ENCODE assay signal across 25 mouse cellular contexts in genomic region chr19:25057826-25058225, GRCm38 (mm10).
"Had no signal": no experiment of that assay in that cellular context is flagged by ENCODE, and none has a peak within 500 bp of the region (broad histone marks: within the 10 kb centered on the region; RNA-seq: fewer than 3 reads in every experiment).

No protein-coding gene starts in this region.

- H3K9me3 ChIP-seq: limb, embryonic 12.5 days; limb, embryonic 15.5 days; midbrain, embryonic 12.5 days; stomach, embryonic 15.5 days had no signal

- H3K4me2 ChIP-seq: limb, embryonic 12.5 days; limb, embryonic 15.5 days; liver, embryonic 11.5 days; lung, embryonic 14.5 days; midbrain, embryonic 12.5 days; stomach, embryonic 15.5 days had no signal

- ATAC-seq: liver, postnatal 0 days; midbrain, embryonic 16.5 days had no signal

- H3K36me3 ChIP-seq: limb, embryonic 12.5 days; limb, embryonic 15.5 days; midbrain, embryonic 12.5 days; stomach, embryonic 15.5 days had no signal

- H3K27ac ChIP-seq: kidney, postnatal 0 days; layer of hippocampus, adult 2 months; left cerebral cortex, adult 2 months; limb, embryonic 12.5 days; limb, embryonic 15.5 days; liver, embryonic 14.5 days; midbrain, embryonic 12.5 days; stomach, embryonic 15.5 days had no signal

- H3K4me3 ChIP-seq: layer of hippocampus, adult 2 months; left cerebral cortex, adult 2 months; limb, embryonic 12.5 days; limb, embryonic 15.5 days; midbrain, embryonic 12.5 days; myocyte; stomach, embryonic 15.5 days had no signal

- DNase-seq: kidney, adult 2 months; kidney, postnatal 25 days; layer of hippocampus, adult 9-11 months; layer of hippocampus, postnatal 36 days; left cerebral cortex, postnatal 4 days; liver, postnatal 0 days; lung, embryonic 14.5 days; lung, postnatal 10 days; lung, postnatal 4 days; right cerebral cortex, adult 18-20 months; right cerebral cortex, postnatal 14 days; spleen, adult 18-20 months; thymus, postnatal 14 days; thymus, postnatal 4 days had no signal

- H3K9ac ChIP-seq: limb, embryonic 12.5 days; limb, embryonic 15.5 days; liver, embryonic 14.5 days; liver, postnatal 0 days; lung, embryonic 14.5 days; midbrain, embryonic 12.5 days; stomach, embryonic 15.5 days had no signal

- H3K27me3 ChIP-seq: limb, embryonic 12.5 days; limb, embryonic 15.5 days; stomach, embryonic 15.5 days had no signal
